Mouse (Mus musculus): ENCODE data around the gene Hspa13. TPM values are rescaled to one million over a fixed set of nuclear protein-coding genes. Genes with fewer than 3 reads are reported as not detected.

Hspa13 gene
- polyA plus RNA-seq, 1 experiment from 2014 or later: 30.3 TPM

Small RNA genes lying within 50 kb of the gene (microRNA-seq; reads per million reads assigned to microRNA genes)
- gene Gm22923: not detected

Other genes with a start within 250 kb of the Hspa13 start
- gene Lipi, start 181.0 kb downstream of the Hspa13 start, polyA plus RNA-seq (2016; fragmentation: Nextera tagmentation; extraction: Ambion mirVana): not detected in 2 replicates
- 0.15 and 0.19 TPM in 2 replicates for gene Rbm11, start 174.3 kb downstream of the Hspa13 start, polyA plus RNA-seq (2016; fragmentation: Nextera tagmentation; extraction: Ambion mirVana)

Data from limb, embryonic 10.5 days (tissue).